Mouse (Mus musculus) ES-E14 (cell line): ENCODE measurements at regions not wholly inside any gene's neighbourhood (a gene's known extent, or its start where the extent isn't known, plus 50 kb on each side); places are given as distances from the start of the nearest gene placed in this dataset.

ENCODE experiments used
- CHD2 ChIP-seq: IDR thresholded peaks from 2 replicates; pipeline ENCODE4 v1.6.1; 2014; ENCODE audit warnings: mild to moderate bottlenecking, low read depth, low read length, inconsistent platforms
- HCFC1 ChIP-seq: IDR thresholded peaks from 2 replicates; pipeline ENCODE4 v1.6.1; 2012; ENCODE audit warnings: low read length, inconsistent platforms, borderline replicate concordance; ENCODE audit not compliant: insufficient read depth
- MAFK ChIP-seq: IDR thresholded peaks from 2 replicates; pipeline ENCODE4 v1.6.1; 2014; ENCODE audit warnings: mild to moderate bottlenecking, low read depth, low read length, inconsistent platforms; ENCODE audit not compliant: insufficient read depth
- ZC3H11A ChIP-seq: IDR thresholded peaks from 2 replicates; pipeline ENCODE4 v1.6.1; 2012; ENCODE audit warnings: low read depth, mild to moderate bottlenecking, inconsistent platforms, low read length, borderline replicate concordance
- ZNF384 ChIP-seq: IDR thresholded peaks from 2 replicates; pipeline ENCODE4 v1.6.1; 2012; ENCODE audit warnings: low read depth, low read length, inconsistent platforms

DNA sequence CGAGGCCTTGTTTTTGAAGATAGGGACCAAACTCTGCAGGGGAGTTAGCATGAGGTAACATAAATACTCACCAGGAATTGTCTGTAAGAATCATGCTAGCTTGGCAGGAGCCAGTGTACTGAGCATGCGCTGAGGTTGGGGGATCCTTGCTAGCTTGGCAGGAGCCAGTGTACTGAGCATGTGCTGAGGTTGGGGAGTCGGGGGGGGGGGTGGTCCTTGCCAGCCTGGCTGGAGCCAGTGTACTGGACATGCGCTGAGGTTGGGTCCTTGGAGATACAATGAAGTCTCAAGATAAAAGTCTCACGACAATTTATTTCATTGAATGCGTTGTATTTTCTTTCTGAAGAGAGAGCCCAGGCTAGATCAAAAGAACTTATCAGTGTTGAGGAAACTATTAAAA lies 96.2 kb upstream of the Zfp827 start:
- TF ChIP-seq CHD2, result no peak
- no peak for TF ChIP-seq HCFC1
- no peak for TF ChIP-seq ZC3H11A
- no peak for TF ChIP-seq ZNF384
- no peak for TF ChIP-seq MAFK
